Mouse (Mus musculus): ENCODE results near the gene Pex1.

DNA sequence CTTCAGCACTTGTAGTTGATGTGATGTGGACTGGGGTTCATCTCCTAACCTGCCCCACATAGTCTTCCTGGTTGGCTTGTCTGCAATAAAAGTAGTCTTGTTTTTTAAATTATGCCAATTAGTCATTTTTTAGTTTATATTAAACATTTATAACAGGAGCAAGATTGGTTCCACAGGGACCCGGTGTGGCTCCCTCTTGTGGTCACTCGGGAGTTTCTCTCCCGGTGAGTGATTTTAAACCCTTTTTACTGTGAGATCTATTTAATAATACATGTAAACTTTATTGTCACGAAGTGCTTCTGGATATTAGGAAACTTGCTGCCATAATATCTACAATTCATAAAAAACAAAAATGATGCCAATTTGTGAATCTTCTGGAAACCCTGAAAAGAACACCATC lies 38.1 kb downstream of the Pex1 start:
- TF ChIP-seq POLR2A (IDR thresholded peaks at IDR 0.05; ENCODE audit: borderline replicate concordance, extremely low read depth, low read depth, low read length), result no peak
- 0 out of 2 replicates have a peak, but pooled peaks have one; percentile 19 for TF ChIP-seq CTCF (IDR thresholded peaks at IDR 0.05; ENCODE audit: insufficient read depth, low read length)

Measured in lung, adult 2 months (tissue).